Mouse (Mus musculus): ENCODE measurements at regions not wholly inside any gene's neighbourhood (a gene's known extent, or its start where the extent isn't known, plus 50 kb on each side); places are given as distances from the start of the nearest gene placed in this dataset.
"Not testable (repeated sequence)": the region's sequence is repeated elsewhere in the genome, so short reads cannot be mapped to it uniquely, and the experiment has no call there.

GRCm38 (mm10) chr11:63211501-63211900, 82.7 kb downstream of the Pmp22 start:
- DNase-seq (ENCODE audit: low read depth, low spot score), result no peak

- DNase-seq (ENCODE audit: low read depth, low spot score), result peak; percentile 63
Observed at GRCm38 (mm10) chr11:63213043-63213442, 84.3 kb downstream of the Pmp22 start.

GRCm38 (mm10) chr11:63213901-63214425, 85.2 kb downstream of the Pmp22 start:
- DNase-seq (ENCODE audit: low read depth, low spot score), result no peak

GRCm38 (mm10) chr11:63215993-63216392, 87.2 kb downstream of the Pmp22 start:
- DNase-seq (ENCODE audit: low read depth, low spot score), result no peak

- no peak for DNase-seq (ENCODE audit: low read depth, low spot score)
Observed at GRCm38 (mm10) chr11:63217049-63217448, 88.3 kb downstream of the Pmp22 start.

- no peak for DNase-seq (ENCODE audit: low read depth, low spot score)
Observed at GRCm38 (mm10) chr11:63226471-63226870, 97.7 kb downstream of the Pmp22 start.

GRCm38 (mm10) chr11:63230786-63231185, 102.0 kb downstream of the Pmp22 start:
- no peak for DNase-seq (ENCODE audit: low read depth, low spot score)

- no peak for DNase-seq (ENCODE audit: low read depth, low spot score)
Observed at GRCm38 (mm10) chr11:63233172-63233966, 104.6 kb downstream of the Pmp22 start.

- no peak for DNase-seq (ENCODE audit: low read depth, low spot score)
Observed at GRCm38 (mm10) chr11:63234481-63234880, 105.7 kb downstream of the Pmp22 start.

- no peak for DNase-seq (ENCODE audit: low read depth, low spot score)
Observed at GRCm38 (mm10) chr11:63238655-63239054, 109.9 kb downstream of the Pmp22 start.

GRCm38 (mm10) chr11:63243906-63244416, 115.2 kb downstream of the Pmp22 start:
- DNase-seq (ENCODE audit: low read depth, low spot score), result no peak

- DNase-seq (ENCODE audit: low read depth, low spot score), result no peak
Observed at GRCm38 (mm10) chr11:63245041-63245440, 116.3 kb downstream of the Pmp22 start.

- DNase-seq (ENCODE audit: low read depth, low spot score), result no peak
Observed at GRCm38 (mm10) chr11:63246052-63246661, 117.4 kb downstream of the Pmp22 start.

- no peak for DNase-seq (ENCODE audit: low read depth, low spot score)
Observed at GRCm38 (mm10) chr11:63252012-63252856, 123.5 kb downstream of the Pmp22 start.

- DNase-seq (ENCODE audit: low read depth, low spot score), result peak; percentile 24
Observed at GRCm38 (mm10) chr11:63252968-63253602, 124.3 kb downstream of the Pmp22 start.

- no peak for DNase-seq (ENCODE audit: low read depth, low spot score)
Observed at GRCm38 (mm10) chr11:63264432-63265061, 135.8 kb downstream of the Pmp22 start.

GRCm38 (mm10) chr11:63266290-63266689, 137.5 kb downstream of the Pmp22 start:
- DNase-seq (ENCODE audit: low read depth, low spot score), result not testable (repeated sequence)

GRCm38 (mm10) chr11:63276641-63277040, 147.9 kb downstream of the Pmp22 start:
- no peak for DNase-seq (ENCODE audit: low read depth, low spot score)

- no peak for DNase-seq (ENCODE audit: low read depth, low spot score)
Observed at GRCm38 (mm10) chr11:63281839-63282238, 153.1 kb downstream of the Pmp22 start.

GRCm38 (mm10) chr11:63282541-63282940, 153.8 kb downstream of the Pmp22 start:
- DNase-seq (ENCODE audit: low read depth, low spot score), result no peak

GRCm38 (mm10) chr11:63286026-63286425, 157.2 kb downstream of the Pmp22 start:
- DNase-seq (ENCODE audit: low read depth, low spot score), result no peak

All from embryo, embryonic 11.5 days (tissue).